Mouse (Mus musculus) lung, embryonic 14.5 days (tissue): ENCODE data around the gene Stk4. TPM values are rescaled to one million over a fixed set of nuclear protein-coding genes. Genes with fewer than 3 reads are reported as not detected.
A peak's percentile ranks its signal among the peaks of the same experiment; 100 is the strongest.

Source experiments
- ATAC-seq: fragments of 200-750 bp; cut with Nextera tagmentation; 2 replicates; pipeline ENCODE4 v1.8.0; 2017; ENCODE audit warnings: mild to moderate bottlenecking, moderate TSS enrichment, moderate library complexity; ENCODE audit not compliant: insufficient read depth
- DNase-seq: peaks from one replicate; pipeline ENCODE4 v3.0.0-alpha.2; 2015
- H3K27ac ChIP-seq: fragments of 300-500 bp; sonication (generic); 2 replicates; pipeline ENCODE4 v1.5.1; 2014; ENCODE audit warnings: low read depth, mild to moderate bottlenecking, moderate library complexity
- H3K27me3 ChIP-seq: fragments of 300-500 bp; sonication (generic); 2 replicates; pipeline ENCODE4 v1.6.1; 2014; ENCODE audit warnings: low read length, control low read depth; ENCODE audit not compliant: insufficient read depth
- H3K36me3 ChIP-seq: fragments of 300-500 bp; sonication (generic); 2 replicates; pipeline ENCODE4 v1.6.1; 2014; ENCODE audit warnings: control low read depth; ENCODE audit not compliant: insufficient read depth
- H3K4me1 ChIP-seq: fragments of 300-500 bp; sonication (generic); 2 replicates; pipeline ENCODE4 v1.6.1; 2014; ENCODE audit warnings: antibody characterized with exemption, control low read depth; ENCODE audit not compliant: insufficient read depth
- H3K4me2 ChIP-seq: fragments of 300-500 bp; sonication (generic); 2 replicates; pipeline ENCODE4 v1.6.1; 2014; ENCODE audit warnings: mild to moderate bottlenecking
- H3K4me3 ChIP-seq: fragments of 300-500 bp; sonication (generic); 2 replicates; pipeline ENCODE4 v1.5.1; 2014; ENCODE audit warnings: low read depth, low read length
- H3K9ac ChIP-seq: fragments of 300-500 bp; sonication (generic); 2 replicates; pipeline ENCODE4 v1.6.1; 2014
- H3K9me3 ChIP-seq: fragments of 300-500 bp; sonication (generic); 2 replicates; pipeline ENCODE4 v1.6.1; 2016; ENCODE audit warnings: low read depth, low read length, control low read depth
- CTCF ChIP-seq: IDR thresholded peaks from 2 replicates; pipeline ENCODE4 v1.5.1; 2016; ENCODE audit warnings: antibody characterized with exemption, low read depth
- WGBS: fragments of 180-500 bp; shearing (Covaris S2); extraction: QIAGEN DNeasy Blood & Tissue Kit; methylation state at CpG from one replicate; pipeline ENCODE4 v1.1.7; 2014; 5-methylcytosine and 5-hydroxymethylcytosine counted together
- polyA plus RNA-seq: library from polyadenylated mRNA; unstranded; fragments of >200 nt; fragmentation: Nextera tagmentation; extraction: Ambion mirVana; gene quantifications from 2 replicates; pipeline ENCODE4 v1.2.1, GENCODE M21; 2014

The Stk4 gene
- polyA plus RNA-seq, 1 experiment from 2014 or later: 33.7 TPM

DNA sequence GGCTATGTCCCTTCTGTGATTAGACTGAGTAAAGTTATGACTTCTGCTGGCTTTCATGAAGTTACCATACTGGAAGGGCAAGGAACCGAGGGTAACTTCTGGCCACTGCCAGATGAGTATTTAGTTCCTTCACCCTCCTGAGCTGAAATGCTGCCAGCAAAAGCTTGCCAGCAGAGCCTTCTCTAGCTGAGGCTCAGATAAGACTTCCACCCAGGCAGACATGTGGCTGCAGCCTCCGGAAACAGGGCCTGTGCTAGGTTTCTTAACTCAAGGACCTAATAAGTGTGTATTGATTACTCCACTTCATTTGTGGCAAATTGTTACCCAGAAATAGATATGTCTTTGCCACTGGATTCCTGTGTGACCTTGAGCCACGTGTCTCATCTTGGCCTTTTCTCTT, 103.3 kb downstream of the Stk4 start:
- H3K27ac ChIP-seq: no peak overlapping the region
- WGBS: 56% methylated on average over 3 of the region's 3 CpGs
- H3K4me3 ChIP-seq: no peak overlapping the region
- no peak for TF ChIP-seq CTCF
- no peaks in the 10 kb centered on the region for H3K4me1 ChIP-seq
- no peak overlapping the region for H3K9ac ChIP-seq
- no peaks in the 10 kb centered on the region for H3K9me3 ChIP-seq
- no peaks in the 10 kb centered on the region for H3K36me3 ChIP-seq
- DNase-seq (no peak), ATAC-seq (no peak)
- H3K4me2 ChIP-seq: no peak overlapping the region
- peaks cover 40% of the 10 kb centered on the region for H3K27me3 ChIP-seq

DNA sequence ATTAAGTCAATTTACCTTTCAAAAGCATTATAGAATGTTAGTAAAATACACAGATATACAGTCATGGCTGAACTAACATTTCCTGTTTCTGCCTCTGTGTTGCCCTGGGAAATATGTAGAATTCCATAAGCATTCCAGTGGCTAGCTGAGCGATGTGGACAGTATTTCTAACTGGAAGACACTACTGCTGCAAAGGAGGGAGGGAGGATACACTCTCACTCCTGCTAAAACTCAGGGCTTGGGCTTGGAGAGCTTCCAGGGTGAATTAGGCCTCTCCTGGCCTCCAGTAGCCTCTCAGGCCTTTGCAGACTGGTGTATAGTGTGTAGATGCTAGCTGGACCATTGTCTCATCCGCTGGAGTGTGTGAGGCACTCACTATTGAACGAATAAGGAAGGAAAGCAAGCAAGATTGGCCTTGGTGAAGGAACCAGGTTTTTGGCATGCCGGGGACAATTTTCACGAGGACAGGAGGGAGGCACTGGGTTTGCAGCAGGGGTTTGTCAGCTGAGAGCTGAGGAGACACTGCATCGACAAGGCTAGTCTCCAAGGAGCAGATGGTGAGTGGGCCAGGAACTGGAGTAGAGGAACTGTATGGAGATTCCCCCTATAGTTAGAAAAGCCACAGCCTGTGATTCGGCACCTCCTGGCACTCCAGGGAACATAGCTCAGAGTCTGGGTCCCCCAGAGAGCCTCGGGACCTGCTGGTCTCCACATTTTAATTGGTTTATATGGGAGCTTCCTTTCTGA, 104.7 kb downstream of the Stk4 start:
- Histone ChIP-seq H3K36me3 (no peaks in the 10 kb centered on the region), H3K4me3 (no peak overlapping the region), H3K4me1 (no peaks in the 10 kb centered on the region), H3K9me3 (no peaks in the 10 kb centered on the region), H3K27me3 (peaks cover 25% of the 10 kb centered on the region), H3K4me2 (no peak overlapping the region), H3K9ac (no peak overlapping the region; the same call in 1 of the 2 replicates), H3K27ac (no peak overlapping the region)
- ATAC-seq (no peak), DNase-seq (peak; percentile 17)
- 62% methylated on average over 8 of the region's 8 CpGs for WGBS
- no peak for TF ChIP-seq CTCF

DNA sequence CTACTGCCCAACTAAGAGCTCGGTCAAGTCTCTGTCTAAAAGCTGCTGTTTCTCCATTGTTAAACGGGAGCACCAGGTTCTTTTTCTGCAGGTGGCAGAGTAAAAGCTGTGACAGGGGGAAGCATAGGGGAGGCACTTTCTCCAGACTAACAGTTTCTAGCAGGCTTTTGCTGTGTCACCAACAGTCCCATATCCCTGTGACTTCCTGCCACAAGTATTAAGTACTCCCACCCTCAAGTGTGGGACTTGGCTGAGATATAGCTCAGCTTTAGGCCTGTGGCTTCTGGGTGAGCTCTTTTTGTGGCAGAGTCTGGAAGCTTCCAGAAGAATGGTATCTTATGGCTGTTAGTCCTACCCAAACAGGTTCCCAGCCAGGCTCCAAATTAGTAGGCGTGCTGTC, 105.7 kb downstream of the Stk4 start:
- no peak for DNase-seq
- H3K4me3 ChIP-seq: no peak overlapping the region

DNA sequence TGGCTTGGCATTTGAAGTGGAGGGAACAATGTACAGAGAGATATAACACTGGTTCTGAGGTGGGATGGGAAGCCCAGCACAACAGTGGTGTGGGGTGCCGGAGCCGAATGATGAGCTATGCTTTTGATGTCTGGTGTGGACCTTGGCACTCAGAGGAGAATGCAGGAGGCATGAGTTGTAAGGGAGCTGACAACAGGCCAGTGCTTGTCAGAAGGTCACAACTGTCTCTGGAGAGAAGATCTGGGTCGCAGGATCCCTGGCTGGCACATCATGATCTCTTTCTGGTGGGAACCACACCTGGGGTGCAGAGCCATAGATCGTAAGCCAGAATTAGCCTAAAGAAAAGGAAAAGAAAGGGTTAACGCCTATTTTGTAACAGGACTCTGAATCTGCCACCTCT, 107.7 kb downstream of the Stk4 start:
- Histone ChIP-seq H3K4me3 (no peak overlapping the region), H3K9ac (no peak overlapping the region), H3K36me3 (no peaks in the 10 kb centered on the region), H3K4me2 (no peak overlapping the region), H3K9me3 (no peaks in the 10 kb centered on the region), H3K4me1 (no peaks in the 10 kb centered on the region), H3K27ac (no peak overlapping the region), H3K27me3 (0 out of 2 replicates have a peak, but pooled peaks cover 3% of the 10 kb centered on the region)
- no peak for TF ChIP-seq CTCF
- no peak for ATAC-seq
- DNase-seq: no peak
- WGBS: 82% methylated on average over 5 of the region's 5 CpGs

More for the DNA sequence above, 105.7 kb downstream of the Stk4 start:
- no peak overlapping the region for H3K4me2 ChIP-seq
- no peak overlapping the region for H3K27ac ChIP-seq
- no peak for ATAC-seq
- H3K36me3 ChIP-seq: no peaks in the 10 kb centered on the region
- TF ChIP-seq CTCF: no peak
- peaks cover 15% of the 10 kb centered on the region for H3K27me3 ChIP-seq
- 74% methylated on average over 3 of the region's 3 CpGs for WGBS
- no peaks in the 10 kb centered on the region for H3K9me3 ChIP-seq
- H3K4me1 ChIP-seq: no peaks in the 10 kb centered on the region
- H3K9ac ChIP-seq: no peak overlapping the region

DNA sequence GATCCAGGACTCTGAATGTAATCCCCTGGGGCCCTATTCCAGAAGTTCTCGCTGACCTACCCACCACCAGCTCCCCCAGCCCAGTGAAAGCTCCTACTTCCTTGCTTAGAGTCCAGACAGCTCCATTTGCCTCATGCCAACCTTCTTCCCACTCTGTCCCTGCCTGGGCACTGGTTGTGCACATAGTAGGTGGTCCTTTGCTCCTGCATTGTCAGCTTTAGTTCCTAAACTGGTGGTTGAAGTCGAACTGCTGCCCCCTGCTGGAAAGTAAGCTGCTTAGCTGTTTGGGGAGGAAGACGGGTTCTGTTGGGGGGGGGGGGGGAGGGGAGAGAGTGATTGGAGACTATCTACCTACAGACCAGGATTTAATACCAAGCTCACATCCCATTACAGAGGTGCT, 110.0 kb downstream of the Stk4 start:
- no peak for ATAC-seq
- DNase-seq: peak; percentile 25
- WGBS: 40% methylated on average over 3 of the region's 3 CpGs
- Histone ChIP-seq H3K27me3 (no peaks in the 10 kb centered on the region), H3K27ac (no peak overlapping the region), H3K4me2 (no peak overlapping the region), H3K9ac (no peak overlapping the region), H3K9me3 (no peaks in the 10 kb centered on the region), H3K4me1 (no peaks in the 10 kb centered on the region), H3K4me3 (no peak overlapping the region), H3K36me3 (no peaks in the 10 kb centered on the region)
- TF ChIP-seq CTCF: peak; percentile 57

DNA sequence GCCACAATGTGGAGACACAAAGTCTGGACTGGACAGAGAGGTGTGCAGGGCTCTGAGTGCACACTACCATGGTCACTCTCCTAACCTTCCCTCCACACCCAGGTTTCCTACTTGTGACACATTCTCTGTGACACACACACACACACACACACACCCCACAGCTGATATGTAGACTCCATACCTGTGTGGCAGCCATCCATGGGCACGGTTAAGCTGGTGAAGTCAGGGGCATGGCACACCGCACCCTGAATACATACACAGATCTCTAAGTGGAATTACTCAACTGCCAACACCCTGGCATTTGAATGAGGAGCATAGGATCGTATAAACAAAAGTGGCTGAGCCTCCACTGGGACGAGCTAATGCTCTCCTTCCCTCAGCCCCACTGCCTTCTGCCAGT, 110.6 kb downstream of the Stk4 start:
- no peak overlapping the region for H3K27ac ChIP-seq
- no peak overlapping the region for H3K4me3 ChIP-seq
- H3K27me3 ChIP-seq: no peaks in the 10 kb centered on the region
- no peak overlapping the region for H3K4me2 ChIP-seq
- no peak for TF ChIP-seq CTCF
- no peaks in the 10 kb centered on the region for H3K36me3 ChIP-seq
- WGBS: 64% methylated on average over 4 of the region's 4 CpGs
- no peaks in the 10 kb centered on the region for H3K4me1 ChIP-seq
- H3K9me3 ChIP-seq: no peaks in the 10 kb centered on the region
- H3K9ac ChIP-seq: no peak overlapping the region
- DNase-seq (no peak), ATAC-seq (no peak)

DNA sequence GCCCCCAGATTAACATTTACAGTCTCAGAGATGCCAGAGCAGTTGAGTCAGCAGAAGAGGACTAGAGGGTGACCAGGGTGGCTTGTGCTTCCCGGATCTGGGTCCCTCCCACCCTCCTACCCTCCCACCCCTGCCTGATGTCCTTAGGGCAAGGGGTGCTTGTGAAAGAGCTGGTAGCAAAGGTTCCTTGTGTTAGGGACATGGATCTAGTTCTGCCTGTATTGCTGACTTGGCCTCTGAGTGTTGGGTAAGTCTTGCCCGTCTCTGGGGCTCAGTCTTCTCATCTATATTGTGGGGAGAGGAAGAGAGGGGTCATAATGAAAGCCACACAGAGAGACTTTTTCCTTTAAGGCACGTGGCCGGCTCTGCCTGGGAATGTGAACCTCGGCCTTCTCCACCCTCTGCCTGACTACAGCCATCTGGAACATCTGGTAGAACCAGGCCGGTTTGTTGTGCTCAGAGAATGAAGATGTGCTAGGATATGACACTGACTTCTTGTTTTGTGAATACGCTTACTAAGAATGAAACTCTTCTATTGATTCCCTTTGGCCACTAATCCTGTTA, 112.7 kb downstream of the Stk4 start, which contains the start of gene Wfdc5:
Gene Wfdc5, minus strand, starts transcription at position 51 of the 564 bp plus-strand sequence.
- H3K9ac ChIP-seq: no peak within 1 kb of the TSS
- H3K4me2 ChIP-seq: no peak within 1 kb of the TSS
- no peaks in the 10 kb centered on the region for H3K9me3 ChIP-seq
- H3K4me1 ChIP-seq: no peaks in the 10 kb centered on the region
- no peak within 1 kb of the TSS for H3K4me3 ChIP-seq
- TF ChIP-seq CTCF: no peak
- no peaks in the 10 kb centered on the region for H3K36me3 ChIP-seq
- 65% methylated on average over 7 of the region's 7 CpGs for WGBS
- no peak within 1 kb of the TSS for H3K27ac ChIP-seq
- H3K27me3 ChIP-seq: no peaks in the 10 kb centered on the region
- DNase-seq (no peak), ATAC-seq (no peak)
